Mouse (Mus musculus) lung, postnatal 0 days (tissue): ENCODE data around the gene Ldha.

Experiments used
- CTCF ChIP-seq: IDR thresholded peaks from 2 replicates; pipeline ENCODE4 v1.5.1; 2016; ENCODE audit warnings: antibody characterized with exemption, mild to moderate bottlenecking
- EP300 ChIP-seq: IDR thresholded peaks from 2 replicates; pipeline ENCODE4 v1.6.1; 2016; ENCODE audit warnings: antibody characterized with exemption, mild to moderate bottlenecking, control low read depth

- TF ChIP-seq CTCF (no peak), EP300 (no peak)
Measured at GRCm38 (mm10) chr7:46899343-46899742, 58.1 kb downstream of the Ldha start.
